Mouse (Mus musculus): ENCODE results near the gene Lypd9. TPM values are rescaled to one million over a fixed set of nuclear protein-coding genes. Genes with fewer than 3 reads are reported as not detected.
A peak's percentile ranks its signal among the peaks of the same experiment; 100 is the strongest.
"Not testable (repeated sequence)": the region's sequence is repeated elsewhere in the genome, so short reads cannot be mapped to it uniquely, and the experiment has no call there.

Lypd9 gene
- not detected for total RNA-seq (2021)
- not detected in 2 replicates for polyA plus RNA-seq (2012; rRNA removed)
- long read RNA-seq, result 0 reads

- no peak for DNase-seq
- TF ChIP-seq CTCF (IDR thresholded peaks at IDR 0.05), result no peak
- TF ChIP-seq EP300 (IDR thresholded peaks at IDR 0.05; ENCODE audit: insufficient read depth, low read depth, low read length), result no peak
- no peak for TF ChIP-seq POLR2A (IDR thresholded peaks at IDR 0.05; ENCODE audit: insufficient read depth, low read depth, low read length)
- Histone ChIP-seq H3K27me3 (ENCODE audit: control insufficient read depth, insufficient read depth, low read length) (no peaks in the 10 kb centered on the region), H3K79me2 (replicated peaks; ENCODE audit: control insufficient read depth, insufficient read depth, low read length) (no peaks in the 10 kb centered on the region), H3K4me3 (no peak within 1 kb of the TSS), H3K9ac (ENCODE audit: low read depth, low read length) (no peak within 1 kb of the TSS), H3K4me1 (ENCODE audit: control insufficient read depth, insufficient read depth, low read length) (no peaks in the 10 kb centered on the region), H3K27ac (no peak within 1 kb of the TSS), H3K36me3 (ENCODE audit: control insufficient read depth, insufficient read depth, low read length) (no peaks in the 10 kb centered on the region)
- WGBS, result 94% methylated on average over 9 of the region's 9 CpGs
- intact Hi-C loops (cut with DNase I), result no loop called here
Measured at GRCm38 (mm10) chr11:58452759-58453158, at the start of gene Lypd9. Gene Lypd9 (minus strand): TSS chr11:58452923.

DNA sequence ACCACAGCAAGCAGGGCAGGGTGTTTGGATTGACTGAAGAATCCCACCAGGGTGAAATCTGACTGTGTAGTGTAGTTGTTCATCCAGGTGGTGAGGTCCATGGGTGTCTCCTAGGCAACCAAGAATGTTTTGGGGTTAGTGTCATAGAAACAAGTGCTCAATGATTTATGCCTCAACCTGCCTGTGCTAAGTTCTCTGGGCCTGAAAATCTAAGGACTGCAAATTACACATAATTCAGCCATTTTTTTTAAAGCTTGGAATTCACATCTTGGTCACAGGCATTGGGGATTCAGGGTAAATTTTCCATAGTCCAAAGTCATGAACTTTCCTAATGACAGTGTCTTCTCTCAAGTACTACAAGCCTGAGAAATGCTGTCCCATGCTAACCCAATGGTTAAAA, 49.7 kb upstream of the Lypd9 start, which contains the start of gene Olfr331:
TSS of gene Olfr331 (minus strand) at position 101 of the 400 bp plus-strand sequence.
- DNase-seq; H3K79me2 ChIP-seq (replicated peaks; ENCODE audit: control insufficient read depth, insufficient read depth, low read length); intact Hi-C loops (cut with DNase I); H3K4me1 ChIP-seq (ENCODE audit: control insufficient read depth, insufficient read depth, low read length); H3K4me3 ChIP-seq; H3K27me3 ChIP-seq (ENCODE audit: control insufficient read depth, insufficient read depth, low read length); H3K9ac ChIP-seq (ENCODE audit: low read depth, low read length); H3K36me3 ChIP-seq (ENCODE audit: control insufficient read depth, insufficient read depth, low read length); H3K27ac ChIP-seq: not testable (repeated sequence)

GRCm38 (mm10) chr11:58499290-58499689, 46.6 kb upstream of the Lypd9 start:
- intact Hi-C loops (cut with DNase I), result loop anchor here (1.0 to 10.0 kb wide), 3 partner anchors 96 to 198 kb away; partner anchors contain the start of gene Olfr323
- no peak overlapping the region for H3K9ac ChIP-seq (ENCODE audit: low read depth, low read length)
- DNase-seq, result no peak
- no peaks in the 10 kb centered on the region for H3K4me1 ChIP-seq (ENCODE audit: control insufficient read depth, insufficient read depth, low read length)
- no peak overlapping the region; the same call in 1 of the 2 replicates for H3K27ac ChIP-seq
- 34% methylated on average over 3 of the region's 3 CpGs for WGBS
- H3K4me3 ChIP-seq, result no peak overlapping the region
- no peaks in the 10 kb centered on the region for H3K79me2 ChIP-seq (replicated peaks; ENCODE audit: control insufficient read depth, insufficient read depth, low read length)
- no peaks in the 10 kb centered on the region for H3K27me3 ChIP-seq (ENCODE audit: control insufficient read depth, insufficient read depth, low read length)
- no peak for TF ChIP-seq EP300 (IDR thresholded peaks at IDR 0.05; ENCODE audit: insufficient read depth, low read depth, low read length)
- TF ChIP-seq POLR2A (IDR thresholded peaks at IDR 0.05; ENCODE audit: insufficient read depth, low read depth, low read length), result no peak
- TF ChIP-seq CTCF (IDR thresholded peaks at IDR 0.05), result peak; percentile 60
- H3K36me3 ChIP-seq (ENCODE audit: control insufficient read depth, insufficient read depth, low read length), result no peaks in the 10 kb centered on the region

- TF ChIP-seq POLR2A (IDR thresholded peaks at IDR 0.05; ENCODE audit: insufficient read depth, low read depth, low read length) (no peak), EP300 (IDR thresholded peaks at IDR 0.05; ENCODE audit: insufficient read depth, low read depth, low read length) (no peak), CTCF (IDR thresholded peaks at IDR 0.05) (no peak)
- Histone ChIP-seq H3K4me3 (no peak overlapping the region), H3K36me3 (ENCODE audit: control insufficient read depth, insufficient read depth, low read length) (no peaks in the 10 kb centered on the region), H3K27me3 (ENCODE audit: control insufficient read depth, insufficient read depth, low read length) (no peaks in the 10 kb centered on the region), H3K4me1 (ENCODE audit: control insufficient read depth, insufficient read depth, low read length) (no peaks in the 10 kb centered on the region), H3K79me2 (replicated peaks; ENCODE audit: control insufficient read depth, insufficient read depth, low read length) (no peaks in the 10 kb centered on the region), H3K9ac (ENCODE audit: low read depth, low read length) (no peak overlapping the region), H3K27ac (no peak overlapping the region; the same call in 1 of the 2 replicates)
- 50% methylated on average over 9 of the region's 9 CpGs for WGBS
- intact Hi-C loops (cut with DNase I), result loop anchor here (1.0 to 10.0 kb wide), 3 partner anchors 96 to 197 kb away; partner anchors contain the start of gene Olfr323
- DNase-seq, result peak; percentile 48 to 67
Measured at GRCm38 (mm10) chr11:58498761-58499160, 46.0 kb upstream of the Lypd9 start.

- Histone ChIP-seq H3K4me3 (no peak within 1 kb of the TSS), H3K9ac (ENCODE audit: low read depth, low read length) (no peak within 1 kb of the TSS), H3K36me3 (ENCODE audit: control insufficient read depth, insufficient read depth, low read length) (no peaks in the 10 kb centered on the region), H3K27me3 (ENCODE audit: control insufficient read depth, insufficient read depth, low read length) (no peaks in the 10 kb centered on the region), H3K79me2 (replicated peaks; ENCODE audit: control insufficient read depth, insufficient read depth, low read length) (no peaks in the 10 kb centered on the region), H3K4me1 (ENCODE audit: control insufficient read depth, insufficient read depth, low read length) (no peaks in the 10 kb centered on the region), H3K27ac (no peak within 1 kb of the TSS)
- WGBS, result 57% methylated on average over 2 of the region's 2 CpGs
- intact Hi-C loops (cut with DNase I), result loop anchor here (10.0 kb wide), 1 partner anchor 142 kb away; the partner anchor contains the start of gene Olfr323
- DNase-seq, result no peak
- TF ChIP-seq EP300 (IDR thresholded peaks at IDR 0.05; ENCODE audit: insufficient read depth, low read depth, low read length) (no peak), POLR2A (IDR thresholded peaks at IDR 0.05; ENCODE audit: insufficient read depth, low read depth, low read length) (no peak), CTCF (IDR thresholded peaks at IDR 0.05) (no peak)
Measured at GRCm38 (mm10) chr11:58492455-58492854, 39.7 kb upstream of the Lypd9 start, which contains the start of gene Olfr332. Gene Olfr332 (minus strand): TSS chr11:58492555.

DNA sequence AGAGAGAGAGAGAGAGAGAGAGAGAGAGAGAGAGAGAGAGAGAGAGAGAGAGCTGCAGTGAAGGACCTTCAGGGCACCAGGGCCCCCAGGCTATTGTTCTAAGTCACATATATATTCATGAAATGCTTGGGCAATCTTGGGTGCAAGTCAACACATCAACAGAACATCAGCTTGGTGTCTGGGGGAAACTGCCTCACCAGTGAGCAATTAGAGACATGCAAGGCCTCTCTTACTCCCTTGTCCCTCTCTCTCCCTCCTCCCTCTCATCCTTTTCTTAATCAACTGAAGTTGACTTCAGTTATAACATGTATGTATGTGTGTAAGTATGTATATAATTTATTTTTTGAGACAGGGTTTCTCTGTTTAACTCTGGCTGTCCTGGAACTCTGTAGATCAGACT, 9.4 kb upstream of the Lypd9 start, which contains the start of gene Olfr30:
TSS of gene Olfr30 (minus strand) at position 101 of the 400 bp plus-strand sequence.
- no peak for DNase-seq
- Histone ChIP-seq H3K36me3 (ENCODE audit: control insufficient read depth, insufficient read depth, low read length) (no peaks in the 10 kb centered on the region), H3K79me2 (replicated peaks; ENCODE audit: control insufficient read depth, insufficient read depth, low read length) (no peaks in the 10 kb centered on the region), H3K27me3 (ENCODE audit: control insufficient read depth, insufficient read depth, low read length) (no peaks in the 10 kb centered on the region), H3K4me1 (ENCODE audit: control insufficient read depth, insufficient read depth, low read length) (no peaks in the 10 kb centered on the region), H3K4me3 (no peak within 1 kb of the TSS), H3K9ac (ENCODE audit: low read depth, low read length) (no peak within 1 kb of the TSS), H3K27ac (no peak within 1 kb of the TSS)
- no peak for TF ChIP-seq EP300 (IDR thresholded peaks at IDR 0.05; ENCODE audit: insufficient read depth, low read depth, low read length)
- no peak for TF ChIP-seq CTCF (IDR thresholded peaks at IDR 0.05)
- no peak for TF ChIP-seq POLR2A (IDR thresholded peaks at IDR 0.05; ENCODE audit: insufficient read depth, low read depth, low read length)
- intact Hi-C loops (cut with DNase I), result no loop called here
